ENCODE assay signal across 9 mouse cellular contexts in genomic region chr6:53782880-53783539, GRCm38 (mm10). TPM values are rescaled to one million over a fixed set of nuclear protein-coding genes. Genes with fewer than 3 reads are reported as not detected.
DNase-seq lines count a peak whose midpoint lies in the region; ATAC-seq and TF ChIP-seq lines count a peak whose summit lies in the region.
"Had no signal": no experiment of that assay in that cellular context is flagged by ENCODE, and none has a peak within 500 bp of the region (broad histone marks: within the 10 kb centered on the region; RNA-seq: fewer than 3 reads in every experiment).

No protein-coding gene starts in this region.

- no peaks in the 10 kb centered on the region for H3K9me3 ChIP-seq in midbrain, embryonic 10.5 days (replicated peaks)
- no peaks in the 10 kb centered on the region for H3K9me3 ChIP-seq in midbrain, embryonic 16.5 days (replicated peaks; ENCODE audit: control insufficient read depth, low read length, poor library complexity, severe bottlenecking)
- no peaks in the 10 kb centered on the region for H3K9me3 ChIP-seq in hindbrain, embryonic 12.5 days (replicated peaks)
- H3K9me3 ChIP-seq in limb, embryonic 14.5 days (ENCODE audit: control insufficient read depth, low read length) = no peaks in the 10 kb centered on the region

- no peak overlapping the region for H3K9ac ChIP-seq in midbrain, embryonic 16.5 days (ENCODE audit: low read depth, low read length)
- no peak overlapping the region for H3K9ac ChIP-seq in hindbrain, embryonic 12.5 days
- no peak overlapping the region for H3K9ac ChIP-seq in limb, embryonic 14.5 days (ENCODE audit: low read depth, low read length, severe bottlenecking)

- H3K27ac ChIP-seq in midbrain, embryonic 10.5 days (replicated peaks) = no peak overlapping the region
- H3K27ac ChIP-seq in midbrain, embryonic 16.5 days (ENCODE audit: low read length) = no peak overlapping the region
- no peak overlapping the region for H3K27ac ChIP-seq in hindbrain, embryonic 12.5 days
- H3K27ac ChIP-seq in limb, embryonic 14.5 days (replicated peaks; ENCODE audit: low read depth, low read length) = no peak overlapping the region
- H3K27ac ChIP-seq: macrophage had no signal

- ATAC-seq in midbrain, embryonic 16.5 days = no peak
- ATAC-seq in hindbrain, embryonic 12.5 days (ENCODE audit: low FRiP score) = 0 out of 2 replicates have a peak, but pooled peaks have one; percentile 32
- no peak for ATAC-seq in limb, embryonic 14.5 days (ENCODE audit: low FRiP score, low read depth)

- H3K4me1 ChIP-seq in midbrain, embryonic 10.5 days = peaks cover 9% of the 10 kb centered on the region
- no peaks in the 10 kb centered on the region for H3K4me1 ChIP-seq in midbrain, embryonic 16.5 days (ENCODE audit: control insufficient read depth, insufficient read depth, low read length)
- no peaks in the 10 kb centered on the region for H3K4me1 ChIP-seq in hindbrain, embryonic 12.5 days
- H3K4me1 ChIP-seq in limb, embryonic 14.5 days (ENCODE audit: control insufficient read depth, insufficient read depth, low read length) = 0 out of 2 replicates have a peak, but pooled peaks cover 5% of the 10 kb centered on the region

- H3K4me3 ChIP-seq in midbrain, embryonic 10.5 days = no peak overlapping the region
- H3K4me3 ChIP-seq in midbrain, embryonic 16.5 days (ENCODE audit: low read depth, low read length) = no peak overlapping the region
- H3K4me3 ChIP-seq in hindbrain, embryonic 12.5 days = no peak overlapping the region
- no peak overlapping the region for H3K4me3 ChIP-seq in limb, embryonic 14.5 days (replicated peaks; ENCODE audit: low read length)

- peak; percentile 67 for DNase-seq in midbrain, embryonic 10.5 days (ENCODE audit: low spot score)
- peak; percentile 4 for DNase-seq in T-cell, adult 2 months (ENCODE audit: low spot score)
- DNase-seq in cerebellum, postnatal 14 days = peak; percentile 83 to 84
- DNase-seq in limb, embryonic 14.5 days (ENCODE audit: low spot score) = peak; percentile 79
- peak; percentile 71 to 78 for DNase-seq in right cerebral cortex, adult 2 months (ENCODE audit: low spot score in 2 of 2)
- DNase-seq in spleen, postnatal 36 days (ENCODE audit: low spot score in 2 of 2) = no peak

- WGBS in midbrain, embryonic 10.5 days = 46% methylated on average over 16 of the region's 16 CpGs
- WGBS in midbrain, embryonic 16.5 days = 44% methylated on average over 16 of the region's 16 CpGs
- 46% methylated on average over 16 of the region's 16 CpGs for WGBS in hindbrain, embryonic 12.5 days
- 46% methylated on average over 16 of the region's 16 CpGs for WGBS in limb, embryonic 14.5 days

- H3K4me2 ChIP-seq in midbrain, embryonic 16.5 days (ENCODE audit: low read length) = no peak overlapping the region
- no peak overlapping the region for H3K4me2 ChIP-seq in hindbrain, embryonic 12.5 days (replicated peaks)
- no peak overlapping the region for H3K4me2 ChIP-seq in limb, embryonic 14.5 days (replicated peaks; ENCODE audit: low read depth, low read length, severe bottlenecking)

- no peaks in the 10 kb centered on the region for H3K36me3 ChIP-seq in midbrain, embryonic 10.5 days
- no peaks in the 10 kb centered on the region for H3K36me3 ChIP-seq in midbrain, embryonic 16.5 days (ENCODE audit: control insufficient read depth, insufficient read depth, low read length)
- H3K36me3 ChIP-seq in hindbrain, embryonic 12.5 days = no peaks in the 10 kb centered on the region
- no peaks in the 10 kb centered on the region for H3K36me3 ChIP-seq in limb, embryonic 14.5 days (ENCODE audit: control insufficient read depth, insufficient read depth, low read length)

- TF ChIP-seq POLR2A in limb, embryonic 14.5 days (IDR thresholded peaks at IDR 0.05; ENCODE audit: borderline replicate concordance, extremely low read depth, insufficient read depth, insufficient read length) = no peak

- H3K27me3 ChIP-seq in midbrain, embryonic 10.5 days (ENCODE audit: low read depth, poor library complexity, severe bottlenecking) = peaks cover 15% of the 10 kb centered on the region
- no peaks in the 10 kb centered on the region for H3K27me3 ChIP-seq in midbrain, embryonic 16.5 days (ENCODE audit: control insufficient read depth, insufficient read depth, low read depth, low read length)
- H3K27me3 ChIP-seq in hindbrain, embryonic 12.5 days = no peaks in the 10 kb centered on the region
- no peaks in the 10 kb centered on the region for H3K27me3 ChIP-seq in limb, embryonic 14.5 days (ENCODE audit: control insufficient read depth, insufficient read depth, low read length)

RNA-seq across cellular contexts. Expression of gene Tril, which starts 37.6 kb away (rescaled TPM):
- polyA plus RNA-seq in midbrain, embryonic 10.5 days (2016; fragmentation: Nextera tagmentation; extraction: Ambion mirVana) = 32.7 and 35.2 TPM in 2 replicates
- 13.0 and 16.9 TPM in 2 replicates for polyA plus RNA-seq in midbrain, embryonic 16.5 days (2015; fragmentation: Nextera tagmentation; extraction: Ambion mirVana)
- 38.8 and 46.5 TPM in 2 replicates for polyA plus RNA-seq in hindbrain, embryonic 12.5 days (2016; fragmentation: Nextera tagmentation; extraction: Ambion mirVana)
- polyA plus RNA-seq in limb, embryonic 14.5 days (2012; rRNA removed) = 68.1 and 102 TPM in 2 replicates
- 70.0 and 90.7 TPM in 2 replicates for polyA plus RNA-seq in limb, embryonic 14.5 days (2014; fragmentation: Nextera tagmentation; extraction: Ambion mirVana)
- polyA plus RNA-seq: macrophage had no signal

Comparison
In these comparisons a context has a peak if more than half of its experiments do, and no peak if none do; other contexts are left out.
1. DNase-seq: peak in midbrain, embryonic 10.5 days (single experiment), T-cell, adult 2 months (single experiment), cerebellum, postnatal 14 days (2 of 2), limb, embryonic 14.5 days (single experiment) and right cerebral cortex, adult 2 months (2 of 2); none in spleen, postnatal 36 days (0 of 2).